Mouse (Mus musculus) forebrain, embryonic 16.5 days (tissue): ENCODE data around the gene Anapc15-ps. TPM values are rescaled to one million over a fixed set of nuclear protein-coding genes. Genes with fewer than 3 reads are reported as not detected.

ENCODE experiments used
- ATAC-seq: fragments of 200-750 bp; cut with Nextera tagmentation; 2 replicates; pipeline ENCODE4 v1.8.0; 2017; ENCODE audit warnings: mild to moderate bottlenecking, moderate library complexity
- H3K27ac ChIP-seq: fragments of 300-500 bp; sonication (generic); 2 replicates; pipeline ENCODE4 v1.5.1; 2014; ENCODE audit warnings: low read length, control low read depth
- H3K27me3 ChIP-seq: fragments of 300-500 bp; sonication (generic); replicated peaks from 2 replicates; pipeline ENCODE4 v1.6.1; 2014; ENCODE audit warnings: low read length; ENCODE audit not compliant: control insufficient read depth, insufficient read depth
- H3K36me3 ChIP-seq: fragments of 300-500 bp; sonication (generic); 2 replicates; pipeline ENCODE4 v1.6.1; 2014; ENCODE audit not compliant: control insufficient read depth, insufficient read depth
- H3K4me1 ChIP-seq: fragments of 300-500 bp; sonication (generic); replicated peaks from 2 replicates; pipeline ENCODE4 v1.6.1; 2014; ENCODE audit warnings: low read length; ENCODE audit not compliant: control insufficient read depth, insufficient read depth
- H3K4me2 ChIP-seq: fragments of 300-500 bp; sonication (generic); 2 replicates; pipeline ENCODE4 v1.6.1; 2014; ENCODE audit warnings: mild to moderate bottlenecking, low read length, control low read depth
- H3K4me3 ChIP-seq: fragments of 300-500 bp; sonication (generic); replicated peaks from 2 replicates; pipeline ENCODE4 v1.5.1; 2014; ENCODE audit warnings: mild to moderate bottlenecking, low read length, control low read depth
- H3K9ac ChIP-seq: fragments of 300-500 bp; sonication (generic); replicated peaks from 2 replicates; pipeline ENCODE4 v1.6.1; 2014; ENCODE audit warnings: low read depth, low read length, control low read depth
- H3K9me3 ChIP-seq: fragments of 300-500 bp; sonication (generic); 2 replicates; pipeline ENCODE4 v1.6.1; 2016; ENCODE audit warnings: low read length; ENCODE audit not compliant: control insufficient read depth
- WGBS: fragments of 180-500 bp; shearing (Covaris S2); extraction: QIAGEN DNeasy Blood & Tissue Kit; methylation state at CpG from one replicate; pipeline ENCODE4 v1.1.7; 2014; 5-methylcytosine and 5-hydroxymethylcytosine counted together
- polyA plus RNA-seq: library from polyadenylated mRNA; unstranded; fragments of >200 nt; fragmentation: Nextera tagmentation; extraction: Ambion mirVana; gene quantifications from 2 replicates; pipeline ENCODE4 v1.2.1, GENCODE M21; 2015

The Anapc15-ps gene
- polyA plus RNA-seq, 1 experiment from 2014 or later: not detected

DNA sequence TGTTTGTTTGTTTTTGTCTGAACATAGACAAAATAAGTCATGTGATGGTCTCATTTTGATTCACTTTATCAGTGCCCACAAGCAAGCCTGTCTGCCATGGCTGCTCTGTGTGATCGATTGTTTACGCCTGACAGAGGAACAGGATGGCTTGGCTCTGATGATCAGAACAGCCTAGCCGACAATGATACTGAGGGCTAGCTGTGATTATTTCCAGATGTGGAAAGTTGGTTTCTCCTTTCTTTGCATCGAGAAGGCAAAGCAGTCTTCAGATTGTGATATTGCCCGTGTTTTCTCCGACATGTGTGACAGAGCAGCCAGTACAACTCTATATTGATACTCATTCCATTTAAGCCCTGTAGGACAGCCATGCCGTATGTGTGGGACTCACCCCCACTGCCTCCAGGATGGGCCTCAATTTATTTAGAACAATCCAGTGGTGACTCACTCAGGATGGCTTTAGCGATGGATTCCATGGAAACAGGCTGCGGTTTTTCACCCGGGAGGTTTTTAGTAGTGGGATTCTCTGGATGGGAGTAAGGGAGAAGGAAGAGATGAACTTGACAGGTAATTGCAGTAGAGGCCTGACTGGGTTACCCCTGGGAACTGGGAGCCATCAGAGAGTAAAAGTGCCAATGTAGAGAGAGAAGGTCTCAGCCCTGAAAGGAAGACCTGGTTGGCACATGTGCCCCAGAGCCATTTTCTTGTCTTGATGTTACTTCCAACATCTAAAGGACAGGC, 36.1 kb upstream of the Anapc15-ps start:
- no peaks in the 10 kb centered on the region for H3K9me3 ChIP-seq
- H3K9ac ChIP-seq: no peak overlapping the region
- no peak for ATAC-seq
- no peak overlapping the region for H3K4me2 ChIP-seq
- H3K36me3 ChIP-seq: no peaks in the 10 kb centered on the region
- 0 out of 2 replicates have a peak, but pooled peaks cover 2% of the 10 kb centered on the region for H3K4me1 ChIP-seq
- no peaks in the 10 kb centered on the region for H3K27me3 ChIP-seq
- WGBS: 87% methylated on average over 10 of the region's 10 CpGs
- no peak overlapping the region for H3K4me3 ChIP-seq
- H3K27ac ChIP-seq: no peak overlapping the region

GRCm38 (mm10) chr10:95708001-95708400, 34.8 kb upstream of the Anapc15-ps start:
- WGBS: 95% methylated on average over 5 of the region's 5 CpGs

DNA sequence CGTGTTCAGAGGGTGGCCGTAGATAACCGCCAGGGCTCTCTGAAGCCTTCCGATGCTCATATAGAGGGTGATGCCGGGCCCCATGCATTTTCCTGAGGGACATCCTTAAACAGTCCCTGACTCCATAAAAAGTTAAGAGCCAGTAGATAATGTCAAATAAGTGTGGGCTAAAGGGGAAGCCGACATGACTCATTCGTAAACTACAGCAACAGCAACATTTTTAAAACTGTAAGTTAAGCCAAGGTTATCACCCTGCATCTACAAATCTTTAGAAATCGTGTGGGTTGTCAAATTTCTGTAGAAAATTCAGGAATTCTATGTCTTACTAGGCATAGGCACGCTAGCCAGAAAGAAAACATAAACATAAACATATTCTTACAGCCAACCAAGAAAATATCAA, 33.6 kb upstream of the Anapc15-ps start:
- no peaks in the 10 kb centered on the region for H3K36me3 ChIP-seq
- H3K4me1 ChIP-seq: 0 out of 2 replicates have a peak, but pooled peaks cover 2% of the 10 kb centered on the region
- H3K4me3 ChIP-seq: no peak overlapping the region
- H3K27me3 ChIP-seq: no peaks in the 10 kb centered on the region
- no peak for ATAC-seq
- no peaks in the 10 kb centered on the region for H3K9me3 ChIP-seq
- 92% methylated on average over 9 of the region's 9 CpGs for WGBS
- H3K27ac ChIP-seq: no peak overlapping the region
- H3K4me2 ChIP-seq: no peak overlapping the region
- no peak overlapping the region for H3K9ac ChIP-seq

More at GRCm38 (mm10) chr10:95708001-95708400, 34.8 kb upstream of the Anapc15-ps start:
- Histone ChIP-seq H3K36me3 (no peaks in the 10 kb centered on the region), H3K4me3 (no peak overlapping the region), H3K9me3 (no peaks in the 10 kb centered on the region), H3K4me1 (0 out of 2 replicates have a peak, but pooled peaks cover 2% of the 10 kb centered on the region), H3K4me2 (no peak overlapping the region), H3K27me3 (no peaks in the 10 kb centered on the region), H3K27ac (no peak overlapping the region), H3K9ac (no peak overlapping the region)
- ATAC-seq: no peak

- Histone ChIP-seq H3K4me2 (no peak overlapping the region), H3K36me3 (no peaks in the 10 kb centered on the region), H3K4me1 (0 out of 2 replicates have a peak, but pooled peaks cover under 1% of the 10 kb centered on the region), H3K9me3 (no peaks in the 10 kb centered on the region), H3K9ac (no peak overlapping the region), H3K27ac (no peak overlapping the region), H3K4me3 (no peak overlapping the region), H3K27me3 (no peaks in the 10 kb centered on the region)
- no peak for ATAC-seq
- WGBS: 77% methylated on average over 3 of the region's 3 CpGs
These were observed 32.5 kb upstream of the Anapc15-ps start for GRCm38 (mm10) chr10:95705747-95706146.

GRCm38 (mm10) chr10:95704847-95705246, 31.6 kb upstream of the Anapc15-ps start:
- no peak overlapping the region for H3K4me2 ChIP-seq
- H3K9me3 ChIP-seq: no peaks in the 10 kb centered on the region
- WGBS: 84% methylated on average over 6 of the region's 6 CpGs
- no peak for ATAC-seq
- H3K4me3 ChIP-seq: no peak overlapping the region
- no peaks in the 10 kb centered on the region for H3K27me3 ChIP-seq
- H3K27ac ChIP-seq: no peak overlapping the region
- no peak overlapping the region for H3K9ac ChIP-seq
- H3K4me1 ChIP-seq: no peaks in the 10 kb centered on the region
- no peaks in the 10 kb centered on the region for H3K36me3 ChIP-seq

DNA sequence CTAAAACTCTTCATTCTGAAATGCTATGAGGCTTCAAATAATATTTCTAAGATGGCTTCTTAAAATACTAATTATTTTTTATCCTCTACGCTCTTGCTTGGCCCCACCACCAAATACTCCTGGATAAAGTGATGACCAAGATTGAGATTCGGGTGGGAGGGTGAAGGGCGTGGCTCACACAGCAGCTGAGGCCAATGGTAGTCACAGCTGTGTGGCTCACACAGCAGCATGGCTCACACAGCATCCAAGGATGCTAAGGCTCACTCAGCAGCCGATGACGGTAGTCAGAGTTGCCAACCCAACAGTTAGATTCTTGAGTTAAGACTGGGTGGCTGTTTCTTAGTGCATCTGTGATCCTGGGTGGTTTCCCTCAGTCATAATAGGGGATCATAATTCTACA, 30.5 kb upstream of the Anapc15-ps start:
- ATAC-seq: no peak
- Histone ChIP-seq H3K4me2 (no peak overlapping the region), H3K4me1 (no peaks in the 10 kb centered on the region), H3K9ac (no peak overlapping the region), H3K27ac (no peak overlapping the region), H3K36me3 (no peaks in the 10 kb centered on the region), H3K9me3 (no peaks in the 10 kb centered on the region), H3K4me3 (no peak overlapping the region), H3K27me3 (no peaks in the 10 kb centered on the region)
- 90% methylated on average over 5 of the region's 5 CpGs for whole genome bisulfite sequencing

DNA sequence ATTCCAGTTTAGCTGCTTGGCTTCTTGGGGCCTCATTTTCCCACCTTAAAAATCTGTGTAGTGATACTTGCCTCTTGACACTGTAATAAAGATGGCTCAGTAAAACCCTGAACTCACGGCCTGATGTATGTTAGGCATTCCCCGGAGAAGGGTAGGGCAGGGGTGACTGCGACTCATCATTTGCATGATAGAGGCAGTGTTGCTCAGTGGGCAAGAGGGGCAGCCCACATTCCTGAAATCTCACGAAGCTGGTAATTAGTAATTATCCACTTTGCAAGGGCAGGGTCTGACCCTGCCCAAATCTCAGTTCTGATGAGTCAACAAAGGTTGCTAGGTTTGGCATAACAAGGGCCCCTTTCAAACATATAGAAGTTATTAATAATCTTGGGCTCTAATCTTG, 27.2 kb upstream of the Anapc15-ps start:
- no peak for ATAC-seq
- Histone ChIP-seq H3K4me3 (no peak overlapping the region), H3K36me3 (no peaks in the 10 kb centered on the region), H3K27me3 (no peaks in the 10 kb centered on the region), H3K4me1 (no peaks in the 10 kb centered on the region), H3K4me2 (no peak overlapping the region), H3K9me3 (no peaks in the 10 kb centered on the region), H3K27ac (no peak overlapping the region), H3K9ac (no peak overlapping the region)
- WGBS: 52% methylated on average over 4 of the region's 4 CpGs

DNA sequence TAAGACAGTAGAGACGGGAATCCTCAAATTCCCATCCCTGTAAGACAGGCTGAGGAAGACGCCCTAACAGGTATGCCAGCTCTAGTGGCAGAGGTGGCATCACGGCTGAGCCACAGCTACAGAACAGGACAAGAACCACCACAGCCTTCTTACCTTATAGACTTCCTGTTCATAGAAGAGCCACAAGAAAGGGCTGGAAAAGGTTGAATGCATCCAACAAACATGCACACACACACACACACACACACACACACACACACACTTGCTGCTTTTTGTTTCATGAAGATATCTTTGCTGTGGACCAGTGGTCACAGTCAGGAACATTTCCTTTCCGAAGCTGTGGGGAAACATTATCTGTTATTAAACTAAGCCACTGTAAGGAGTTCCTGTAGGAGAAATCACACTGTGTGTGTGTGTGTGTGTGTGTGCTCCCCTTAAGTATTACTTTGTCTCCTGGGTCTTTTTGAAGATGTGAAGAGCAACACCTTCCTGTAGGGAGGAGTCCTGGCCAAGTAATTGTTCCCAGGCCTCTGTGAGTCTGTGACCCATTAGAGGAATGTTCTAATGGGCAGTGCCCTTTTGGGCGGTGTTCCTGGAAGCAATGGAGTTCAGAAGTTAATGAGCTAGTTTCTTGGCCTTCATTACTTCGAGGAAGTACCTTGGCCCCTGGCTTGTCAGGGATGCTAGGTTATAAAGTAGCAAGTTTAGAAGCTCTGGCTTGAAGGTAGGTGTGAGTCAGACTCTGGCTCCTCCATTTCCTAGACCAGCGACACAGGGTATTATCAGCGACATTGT, 25.9 kb upstream of the Anapc15-ps start:
- no peak overlapping the region for H3K9ac ChIP-seq
- no peaks in the 10 kb centered on the region for H3K9me3 ChIP-seq
- 91% methylated on average over 8 of the region's 8 CpGs for WGBS

DNA sequence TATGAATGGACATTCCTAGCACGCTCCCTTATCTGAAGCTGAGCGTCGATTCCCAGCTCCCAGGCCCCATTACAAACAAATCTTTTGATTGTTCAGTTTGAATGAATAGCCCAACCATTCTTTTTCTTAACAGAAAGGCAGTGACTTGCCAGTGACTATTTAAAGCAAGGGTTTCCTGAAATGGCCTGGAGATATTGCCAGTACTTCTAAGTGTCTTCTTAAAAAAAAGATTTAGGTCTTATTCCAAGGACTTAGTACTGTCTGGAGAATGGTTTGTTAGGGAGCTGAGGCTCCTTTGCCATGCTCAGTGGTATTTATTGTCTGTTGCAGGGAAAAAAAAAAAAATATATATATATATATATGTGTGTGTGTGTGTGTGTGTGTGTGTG, 23.0 kb upstream of the Anapc15-ps start:
- 56% methylated on average over 3 of the region's 3 CpGs for WGBS
- no peak overlapping the region for H3K4me3 ChIP-seq
- no peak overlapping the region for H3K4me2 ChIP-seq
- H3K4me1 ChIP-seq: 0 out of 2 replicates have a peak, but pooled peaks cover 3% of the 10 kb centered on the region
- no peaks in the 10 kb centered on the region for H3K9me3 ChIP-seq
- H3K27me3 ChIP-seq: no peaks in the 10 kb centered on the region
- H3K9ac ChIP-seq: no peak overlapping the region
- no peak overlapping the region for H3K27ac ChIP-seq
- H3K36me3 ChIP-seq: no peaks in the 10 kb centered on the region
- no peak for ATAC-seq

More for the DNA sequence above, 25.9 kb upstream of the Anapc15-ps start:
- H3K27ac ChIP-seq: no peak overlapping the region
- H3K4me2 ChIP-seq: no peak overlapping the region
- H3K4me1 ChIP-seq: 0 out of 2 replicates have a peak, but pooled peaks cover 3% of the 10 kb centered on the region
- H3K27me3 ChIP-seq: no peaks in the 10 kb centered on the region
- ATAC-seq: no peak
- no peaks in the 10 kb centered on the region for H3K36me3 ChIP-seq
- H3K4me3 ChIP-seq: no peak overlapping the region
